Mouse (Mus musculus): ENCODE measurements at regions not wholly inside any gene's neighbourhood (a gene's known extent, or its start where the extent isn't known, plus 50 kb on each side); places are given as distances from the start of the nearest gene placed in this dataset.

DNA sequence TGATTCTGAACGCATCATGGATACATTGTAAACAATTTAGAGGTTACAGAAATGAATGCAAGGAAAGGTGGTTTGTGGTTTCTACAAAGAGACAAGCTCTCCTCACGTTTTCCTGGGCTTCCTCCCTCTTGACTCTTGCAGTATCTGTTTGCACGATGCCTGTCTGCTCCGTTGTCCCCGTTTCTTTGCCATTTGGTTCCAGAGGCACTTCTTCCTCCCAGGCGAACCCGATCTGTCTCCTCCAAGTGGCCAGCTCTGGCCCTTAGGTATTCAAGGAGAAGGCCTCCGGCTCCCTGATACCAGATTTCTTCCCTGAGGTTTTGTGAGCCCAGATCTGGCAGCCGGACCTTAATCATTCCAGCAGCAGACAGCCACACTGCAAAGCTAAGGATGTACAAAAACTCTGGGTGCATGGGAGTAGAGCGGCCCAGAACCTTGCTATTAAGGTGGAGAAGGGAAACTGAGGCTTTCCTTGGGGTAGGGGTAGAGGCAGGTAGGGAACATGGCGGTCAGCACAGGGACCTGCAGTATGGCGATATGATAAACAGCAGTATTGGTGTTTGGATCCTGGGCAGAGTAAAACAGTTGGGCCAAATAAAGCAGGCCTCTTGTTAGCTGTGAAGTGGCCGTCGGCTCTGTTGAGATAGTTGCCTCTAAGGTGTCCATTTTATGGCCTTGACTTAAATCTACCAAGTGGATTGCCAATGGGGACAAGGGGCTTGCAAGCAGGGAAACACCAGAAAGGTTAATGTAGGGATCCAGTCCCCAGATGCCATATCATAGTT, 76.0 kb upstream of the Wnt7b start:
- Histone ChIP-seq H3K9me3 (replicated peaks; ENCODE audit: low read length) (no peaks in the 10 kb centered on the region), H3K4me1 (replicated peaks; ENCODE audit: insufficient read depth, low read length) (peaks cover 24% of the 10 kb centered on the region; the same call in 1 of the 2 replicates), H3K36me3 (ENCODE audit: insufficient read depth, low read length) (0 out of 2 replicates have a peak, but pooled peaks cover 2% of the 10 kb centered on the region), H3K27ac (no peak overlapping the region), H3K27me3 (ENCODE audit: insufficient read depth, low read length) (no peaks in the 10 kb centered on the region), H3K4me3 (replicated peaks; ENCODE audit: low read depth, low read length) (no peak overlapping the region), H3K4me2 (ENCODE audit: low read length) (no peak overlapping the region), H3K9ac (ENCODE audit: low read depth, low read length) (no peak overlapping the region)
- WGBS, result 76% methylated on average over 14 of the region's 14 CpGs
- no peak for DNase-seq (ENCODE audit: low spot score)
- TF ChIP-seq CTCF (IDR thresholded peaks at IDR 0.05; ENCODE audit: low read depth), result no peak
- ATAC-seq (replicated peaks; ENCODE audit: low FRiP score, low read depth), result no peak

- no peak for TF ChIP-seq CTCF (IDR thresholded peaks at IDR 0.05; ENCODE audit: low read depth)
- H3K9me3 ChIP-seq (replicated peaks; ENCODE audit: low read length), result no peaks in the 10 kb centered on the region
- 0 out of 2 replicates have a peak, but pooled peaks cover 2% of the 10 kb centered on the region for H3K36me3 ChIP-seq (ENCODE audit: insufficient read depth, low read length)
- H3K27ac ChIP-seq, result no peak overlapping the region
- H3K4me1 ChIP-seq (replicated peaks; ENCODE audit: insufficient read depth, low read length), result peaks cover 5% of the 10 kb centered on the region; the same call in 1 of the 2 replicates
- H3K9ac ChIP-seq (ENCODE audit: low read depth, low read length), result no peak overlapping the region
- WGBS, result 34% methylated on average over 45 of the region's 45 CpGs
- ATAC-seq (replicated peaks; ENCODE audit: low FRiP score, low read depth), result peak; percentile 43; the same call in 1 of the 2 replicates
- no peak overlapping the region for H3K4me2 ChIP-seq (ENCODE audit: low read length)
- no peak overlapping the region for H3K4me3 ChIP-seq (replicated peaks; ENCODE audit: low read depth, low read length)
- no peak for DNase-seq (ENCODE audit: low spot score)
- H3K27me3 ChIP-seq (ENCODE audit: insufficient read depth, low read length), result no peaks in the 10 kb centered on the region
Observed at GRCm38 (mm10) chr15:85660528-85661392, 74.0 kb upstream of the Ppara start.

- Histone ChIP-seq H3K36me3 (ENCODE audit: insufficient read depth, low read length) (0 out of 2 replicates have a peak, but pooled peaks cover 2% of the 10 kb centered on the region), H3K4me2 (ENCODE audit: low read length) (no peak overlapping the region), H3K4me1 (replicated peaks; ENCODE audit: insufficient read depth, low read length) (no peaks in the 10 kb centered on the region), H3K27ac (no peak overlapping the region), H3K9ac (ENCODE audit: low read depth, low read length) (no peak overlapping the region), H3K9me3 (replicated peaks; ENCODE audit: low read length) (no peaks in the 10 kb centered on the region), H3K27me3 (ENCODE audit: insufficient read depth, low read length) (no peaks in the 10 kb centered on the region), H3K4me3 (replicated peaks; ENCODE audit: low read depth, low read length) (no peak overlapping the region)
- no peak for DNase-seq (ENCODE audit: low spot score)
- WGBS, result 96% methylated on average over 2 of the region's 2 CpGs
- TF ChIP-seq CTCF (IDR thresholded peaks at IDR 0.05; ENCODE audit: low read depth), result no peak
- ATAC-seq (replicated peaks; ENCODE audit: low FRiP score, low read depth), result no peak
Observed at GRCm38 (mm10) chr15:85661393-85661690, 73.4 kb upstream of the Ppara start.

DNA sequence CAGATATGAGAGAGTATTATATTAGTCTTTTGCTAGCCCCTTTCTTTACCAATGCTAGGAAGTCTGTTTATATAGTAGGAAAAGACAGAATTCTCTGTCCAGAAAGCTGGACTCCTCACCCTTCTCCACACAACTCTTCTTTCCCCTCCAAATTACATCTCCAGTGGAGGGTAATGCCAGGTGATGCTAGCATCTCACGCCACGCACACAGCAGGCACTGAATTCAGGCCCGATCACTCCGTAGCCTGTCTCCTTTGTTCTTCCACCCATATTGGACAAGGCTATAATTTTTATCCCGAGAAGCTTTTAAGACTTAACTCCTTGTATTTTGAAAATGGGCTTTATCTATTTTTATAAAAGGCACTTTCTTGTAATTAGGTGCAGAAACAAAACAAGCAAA, 73.0 kb upstream of the Ppara start:
- TF ChIP-seq CTCF (IDR thresholded peaks at IDR 0.05; ENCODE audit: low read depth), result no peak

GRCm38 (mm10) chr15:85662271-85662670, 72.5 kb upstream of the Ppara start:
- TF ChIP-seq CTCF (IDR thresholded peaks at IDR 0.05; ENCODE audit: low read depth), result no peak
- Histone ChIP-seq H3K9me3 (replicated peaks; ENCODE audit: low read length) (no peaks in the 10 kb centered on the region), H3K4me2 (ENCODE audit: low read length) (no peak overlapping the region), H3K27ac (no peak overlapping the region), H3K36me3 (ENCODE audit: insufficient read depth, low read length) (0 out of 2 replicates have a peak, but pooled peaks cover 2% of the 10 kb centered on the region), H3K4me1 (replicated peaks; ENCODE audit: insufficient read depth, low read length) (no peaks in the 10 kb centered on the region), H3K27me3 (ENCODE audit: insufficient read depth, low read length) (no peaks in the 10 kb centered on the region), H3K4me3 (replicated peaks; ENCODE audit: low read depth, low read length) (no peak overlapping the region), H3K9ac (ENCODE audit: low read depth, low read length) (no peak overlapping the region)
- WGBS, result 88% methylated on average over 8 of the region's 8 CpGs
- ATAC-seq (replicated peaks; ENCODE audit: low FRiP score, low read depth) (no peak), DNase-seq (ENCODE audit: low spot score) (no peak)

More for the DNA sequence above, 73.0 kb upstream of the Ppara start:
- Histone ChIP-seq H3K36me3 (ENCODE audit: insufficient read depth, low read length) (0 out of 2 replicates have a peak, but pooled peaks cover 2% of the 10 kb centered on the region), H3K27ac (no peak overlapping the region), H3K4me1 (replicated peaks; ENCODE audit: insufficient read depth, low read length) (no peaks in the 10 kb centered on the region), H3K27me3 (ENCODE audit: insufficient read depth, low read length) (no peaks in the 10 kb centered on the region), H3K9me3 (replicated peaks; ENCODE audit: low read length) (no peaks in the 10 kb centered on the region), H3K4me2 (ENCODE audit: low read length) (no peak overlapping the region), H3K4me3 (replicated peaks; ENCODE audit: low read depth, low read length) (no peak overlapping the region), H3K9ac (ENCODE audit: low read depth, low read length) (no peak overlapping the region)
- ATAC-seq (replicated peaks; ENCODE audit: low FRiP score, low read depth) (no peak), DNase-seq (ENCODE audit: low spot score) (no peak)
- 93% methylated on average over 5 of the region's 5 CpGs for WGBS

DNA sequence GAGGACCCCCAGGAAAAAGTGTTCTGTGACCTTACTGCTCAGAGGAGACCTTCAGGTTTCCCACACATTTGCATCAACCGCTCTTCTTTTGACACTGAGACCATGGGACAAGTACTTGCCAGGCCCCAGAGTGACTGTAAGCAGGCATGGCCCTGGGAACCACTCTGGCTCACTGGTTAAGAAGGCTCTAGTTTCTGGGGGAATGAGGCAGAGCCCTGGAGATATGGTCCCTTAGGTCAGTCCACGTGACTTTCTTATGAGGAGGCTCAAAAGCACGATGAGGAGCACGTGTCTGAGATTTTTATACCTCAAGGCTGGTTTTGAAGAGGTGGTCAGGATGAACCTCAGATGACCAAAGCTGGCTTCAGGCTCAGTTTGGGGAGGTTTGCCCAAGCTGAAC, 72.1 kb upstream of the Ppara start:
- Histone ChIP-seq H3K9me3 (replicated peaks; ENCODE audit: low read length) (no peaks in the 10 kb centered on the region), H3K27ac (no peak overlapping the region), H3K4me3 (replicated peaks; ENCODE audit: low read depth, low read length) (no peak overlapping the region), H3K4me2 (ENCODE audit: low read length) (no peak overlapping the region), H3K27me3 (ENCODE audit: insufficient read depth, low read length) (no peaks in the 10 kb centered on the region), H3K4me1 (replicated peaks; ENCODE audit: insufficient read depth, low read length) (no peaks in the 10 kb centered on the region), H3K36me3 (ENCODE audit: insufficient read depth, low read length) (0 out of 2 replicates have a peak, but pooled peaks cover 2% of the 10 kb centered on the region), H3K9ac (ENCODE audit: low read depth, low read length) (no peak overlapping the region)
- DNase-seq (ENCODE audit: low spot score), result no peak
- ATAC-seq (replicated peaks; ENCODE audit: low FRiP score, low read depth), result no peak
- 89% methylated on average over 4 of the region's 4 CpGs for WGBS
- TF ChIP-seq CTCF (IDR thresholded peaks at IDR 0.05; ENCODE audit: low read depth), result no peak
